Mouse (Mus musculus): ENCODE data around the gene Olfr598. TPM values are rescaled to one million over a fixed set of nuclear protein-coding genes. Genes with fewer than 3 reads are reported as not detected.
"Not testable (repeated sequence)": the region's sequence is repeated elsewhere in the genome, so short reads cannot be mapped to it uniquely, and the experiment has no call there.

The Olfr598 gene
- not detected in 2 replicates for total RNA-seq (2017)

DNA sequence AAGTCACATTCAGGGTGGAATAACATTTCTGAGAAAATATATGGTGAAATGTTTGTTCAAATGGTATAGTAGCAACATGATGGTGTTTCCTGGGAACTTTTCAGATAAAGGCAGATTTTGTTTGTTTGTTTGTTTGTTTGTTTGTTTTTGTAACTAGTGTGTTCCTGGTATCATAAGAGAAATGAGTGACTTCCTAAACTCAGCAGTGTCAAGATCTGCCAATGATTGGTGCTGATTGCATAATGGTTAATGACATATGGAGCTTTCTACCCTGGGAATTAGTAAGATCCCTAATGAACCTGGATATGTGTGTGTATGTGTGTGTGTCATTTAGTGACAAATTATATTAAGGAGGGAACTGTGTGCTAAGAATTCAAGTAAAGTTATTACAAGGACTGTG is at the start of gene Olfr598:
Gene Olfr598, plus strand, starts transcription at position 301 of the 400 bp plus-strand sequence.
- ATAC-seq (replicated peaks in 1 of 2; ENCODE audit: insufficient read depth in 1 of 2, low FRiP score in 2 of 2, low TSS enrichment in 1 of 2, low read depth in 1 of 2, poor library complexity in 2 of 2, severe bottlenecking in 2 of 2): no peak

DNA sequence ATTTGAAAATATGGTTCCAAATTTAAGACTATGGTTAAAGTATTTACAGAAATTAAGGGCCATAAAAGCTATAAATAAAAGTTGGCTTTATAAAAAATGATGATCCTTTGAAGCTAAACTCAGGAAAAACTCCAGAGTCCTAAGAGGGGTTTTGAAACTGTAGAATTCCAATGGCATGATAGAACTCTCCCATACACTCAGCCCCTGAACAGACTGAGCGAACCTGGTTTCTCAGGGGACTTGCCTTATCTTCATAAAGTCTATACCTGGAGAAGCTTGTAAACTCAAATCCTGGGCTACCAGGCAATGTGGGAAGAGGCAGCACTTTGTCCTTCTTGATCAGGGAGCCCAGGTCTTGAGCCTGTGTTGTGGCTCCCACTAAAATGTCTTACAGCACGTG is 18.0 kb upstream of the Olfr598 start, which contains the start of gene Olfr596:
Gene Olfr596, plus strand, starts transcription at position 301 of the 400 bp plus-strand sequence.
- ATAC-seq (replicated peaks in 1 of 2; ENCODE audit: insufficient read depth in 1 of 2, low FRiP score in 2 of 2, low TSS enrichment in 1 of 2, low read depth in 1 of 2, poor library complexity in 2 of 2, severe bottlenecking in 2 of 2): not testable (repeated sequence)

DNA sequence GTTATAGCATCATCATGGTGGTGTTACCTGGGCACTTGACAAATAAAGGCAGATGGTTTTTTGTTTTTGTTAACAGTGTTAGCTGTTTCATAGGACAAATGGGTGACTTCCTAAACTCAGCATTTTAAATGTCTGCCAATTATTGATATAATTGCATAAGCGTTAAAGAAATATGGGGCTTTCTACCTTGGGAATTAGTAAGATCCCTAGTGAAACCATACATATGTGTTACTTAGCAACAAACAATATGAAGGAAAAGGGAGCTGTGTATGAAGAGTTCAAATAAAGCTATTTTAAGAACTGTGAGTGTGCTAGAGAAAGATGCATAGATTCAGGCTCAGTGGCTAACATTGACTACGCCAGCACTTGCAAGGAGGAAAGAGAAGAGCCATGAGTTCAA is 7.4 kb upstream of the Olfr598 start, which contains the start of gene Olfr597:
Gene Olfr597, plus strand, starts transcription at position 301 of the 400 bp plus-strand sequence.
- ATAC-seq (replicated peaks in 1 of 2; ENCODE audit: insufficient read depth in 1 of 2, low FRiP score in 2 of 2, low TSS enrichment in 1 of 2, low read depth in 1 of 2, poor library complexity in 2 of 2, severe bottlenecking in 2 of 2): not testable (repeated sequence)

DNA sequence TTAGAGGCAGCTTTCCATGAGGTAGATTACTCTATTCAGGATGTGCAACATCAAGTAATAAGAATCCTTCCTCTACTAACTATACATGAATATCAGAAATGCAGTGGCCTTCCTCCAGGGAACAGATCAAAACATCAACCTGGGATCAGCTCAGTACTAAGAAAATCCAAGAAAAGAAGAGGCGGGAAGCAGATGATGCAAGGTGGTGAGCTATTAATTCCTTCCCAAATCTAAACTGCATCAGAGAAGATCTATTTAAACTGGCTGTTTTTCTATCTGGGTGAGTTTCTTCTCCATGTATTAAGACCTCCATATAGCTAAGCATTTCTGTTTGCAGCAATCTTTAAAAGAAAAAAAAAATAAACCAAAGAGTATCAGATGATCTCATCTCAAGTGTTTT is 12.2 kb downstream of the Olfr598 start, which contains the start of gene Olfr599:
Gene Olfr599, plus strand, starts transcription at position 301 of the 400 bp plus-strand sequence.
- ATAC-seq (replicated peaks in 1 of 2; ENCODE audit: insufficient read depth in 1 of 2, low FRiP score in 2 of 2, low TSS enrichment in 1 of 2, low read depth in 1 of 2, poor library complexity in 2 of 2, severe bottlenecking in 2 of 2): no peak

DNA sequence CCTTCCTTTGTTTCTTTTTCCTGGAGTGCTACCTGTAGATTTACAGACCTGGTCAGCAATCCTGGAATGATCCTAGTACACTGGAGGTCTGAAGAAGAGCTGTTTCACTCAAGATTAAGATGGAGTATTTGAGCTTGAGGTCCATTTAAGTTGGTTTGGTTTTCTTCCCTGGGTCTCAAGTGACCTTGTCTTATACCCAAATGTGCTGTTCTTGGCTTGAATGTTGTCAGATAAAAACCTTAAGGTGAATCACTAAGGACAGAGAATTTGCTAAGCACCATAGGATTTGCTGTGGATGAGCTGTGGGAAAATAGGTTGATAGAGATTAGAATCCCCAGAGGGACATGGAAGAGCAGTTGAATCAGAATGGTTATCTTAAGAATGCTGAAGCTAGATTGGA is 26.2 kb downstream of the Olfr598 start, which contains the start of gene Olfr600:
Gene Olfr600, minus strand, starts transcription at position 101 of the 400 bp plus-strand sequence.
- no peak for ATAC-seq (replicated peaks in 1 of 2; ENCODE audit: insufficient read depth in 1 of 2, low FRiP score in 2 of 2, low TSS enrichment in 1 of 2, low read depth in 1 of 2, poor library complexity in 2 of 2, severe bottlenecking in 2 of 2)

DNA sequence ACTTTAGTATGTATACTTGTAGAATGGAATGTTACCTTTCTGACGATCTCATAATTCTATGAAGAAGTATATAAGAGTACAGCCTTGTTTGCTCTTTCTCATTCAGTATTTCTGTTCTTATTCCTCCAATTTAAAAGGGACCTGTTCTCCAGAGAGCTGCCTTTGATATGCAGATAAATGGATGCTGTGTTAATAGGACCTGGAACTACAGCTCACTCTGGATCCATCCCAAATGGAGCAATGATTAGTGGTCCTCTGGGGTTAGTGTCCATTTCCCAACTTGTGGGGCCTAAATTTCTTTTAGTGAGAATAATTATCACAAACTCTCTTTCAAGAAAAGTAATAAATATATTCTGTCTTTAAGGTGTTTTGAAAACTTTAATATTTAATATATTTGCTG is 39.2 kb downstream of the Olfr598 start, which contains the start of gene Olfr601:
Gene Olfr601, minus strand, starts transcription at position 101 of the 400 bp plus-strand sequence.
- ATAC-seq (replicated peaks in 1 of 2; ENCODE audit: insufficient read depth in 1 of 2, low FRiP score in 2 of 2, low TSS enrichment in 1 of 2, low read depth in 1 of 2, poor library complexity in 2 of 2, severe bottlenecking in 2 of 2): no peak

Other genes starting within 250 kb of the Olfr598 start
- not detected in 2 replicates for gene Olfr584, start 241.7 kb upstream of the Olfr598 start, total RNA-seq (2017)
- gene Olfr585, start 225.8 kb upstream of the Olfr598 start, total RNA-seq (2017): not detected in 2 replicates
- gene Olfr586, start 197.9 kb upstream of the Olfr598 start, total RNA-seq (2017): not detected in 2 replicates
- not detected in 2 replicates for gene Olfr588-ps1, start 182.7 kb upstream of the Olfr598 start, total RNA-seq (2017)
- gene Olfr589, start 167.2 kb upstream of the Olfr598 start, total RNA-seq (2017): not detected in 2 replicates
- gene Olfr591, start 145.2 kb upstream of the Olfr598 start, total RNA-seq (2017): not detected in 2 replicates
- not detected in 2 replicates for gene Olfr592, start 138.8 kb upstream of the Olfr598 start, total RNA-seq (2017)
- gene Olfr593, start 111.7 kb upstream of the Olfr598 start, total RNA-seq (2017): not detected in 2 replicates
- not detected in 2 replicates for gene Olfr594, start 106.6 kb upstream of the Olfr598 start, total RNA-seq (2017)
- not detected in 2 replicates for gene Usp17ld, start 71.1 kb upstream of the Olfr598 start, total RNA-seq (2017)
- not detected in 2 replicates for gene Olfr596, start 17.9 kb upstream of the Olfr598 start, total RNA-seq (2017)
- gene Olfr597, start 7.3 kb upstream of the Olfr598 start, total RNA-seq (2017): not detected in 2 replicates
- not detected in 2 replicates for gene Olfr599, start 12.3 kb downstream of the Olfr598 start, total RNA-seq (2017)
- gene Olfr600, start 26.1 kb downstream of the Olfr598 start, total RNA-seq (2017): not detected in 2 replicates
- not detected in 2 replicates for gene Olfr601, start 39.1 kb downstream of the Olfr598 start, total RNA-seq (2017)
- gene Olfr603, start 62.6 kb downstream of the Olfr598 start, total RNA-seq (2017): not detected in 2 replicates
- gene Usp17lc, start 91.5 kb downstream of the Olfr598 start, total RNA-seq (2017): not detected in 2 replicates
- gene Olfr605, start 121.9 kb downstream of the Olfr598 start, total RNA-seq (2017): not detected in 2 replicates
- not detected in 2 replicates for gene Olfr606, start 125.5 kb downstream of the Olfr598 start, total RNA-seq (2017)
- not detected in 2 replicates for gene Olfr607, start 140.6 kb downstream of the Olfr598 start, total RNA-seq (2017)
- not detected in 2 replicates for gene Olfr608, start 146.3 kb downstream of the Olfr598 start, total RNA-seq (2017)
- gene Olfr609, start 174.5 kb downstream of the Olfr598 start, total RNA-seq (2017): not detected in 2 replicates
- gene Olfr610, start 188.6 kb downstream of the Olfr598 start, total RNA-seq (2017): not detected in 2 replicates
- not detected in 2 replicates for gene Olfr611, start 197.3 kb downstream of the Olfr598 start, total RNA-seq (2017)
- not detected in 2 replicates for gene Olfr612, start 219.1 kb downstream of the Olfr598 start, total RNA-seq (2017)
- not detected in 2 replicates for gene Olfr613, start 224.5 kb downstream of the Olfr598 start, total RNA-seq (2017)
- not detected in 2 replicates for gene Olfr615, start 232.5 kb downstream of the Olfr598 start, total RNA-seq (2017)
- gene Olfr616, start 245.6 kb downstream of the Olfr598 start, total RNA-seq (2017): not detected in 2 replicates
- not detected in 2 replicates for gene Olfr617, start 249.5 kb downstream of the Olfr598 start, total RNA-seq (2017)

Measured in hematopoietic stem cell, adult 5-6 weeks (primary cell).